Mouse (Mus musculus) lung, adult 2 months (tissue): ENCODE measurements around the gene Apbb1ip.

Source experiments
- CTCF ChIP-seq: fragments of 200-500 bp; IDR thresholded peaks from 2 replicates; pipeline ENCODE4 v1.5.1; 2011; ENCODE audit warnings: mild to moderate bottlenecking, low read length, control low read depth; ENCODE audit not compliant: insufficient read depth
- POLR2A ChIP-seq: fragments of 200-500 bp; IDR thresholded peaks from 2 replicates; pipeline ENCODE4 v1.6.1; 2011; ENCODE audit warnings: low read depth, mild to moderate bottlenecking, control low read depth, low read length, borderline replicate concordance; ENCODE audit errors: extremely low read depth

GRCm38 (mm10) chr2:22727113-22727512, 46.8 kb upstream of the Apbb1ip start:
- TF ChIP-seq CTCF (no peak), POLR2A (no peak)
